Mouse (Mus musculus): ENCODE results near the gene Zcchc9. TPM values are rescaled to one million over a fixed set of nuclear protein-coding genes. Genes with fewer than 3 reads are reported as not detected.

Zcchc9 gene
- polyA plus RNA-seq, 1 experiment from 2014 or later: 26.3 TPM

DNA sequence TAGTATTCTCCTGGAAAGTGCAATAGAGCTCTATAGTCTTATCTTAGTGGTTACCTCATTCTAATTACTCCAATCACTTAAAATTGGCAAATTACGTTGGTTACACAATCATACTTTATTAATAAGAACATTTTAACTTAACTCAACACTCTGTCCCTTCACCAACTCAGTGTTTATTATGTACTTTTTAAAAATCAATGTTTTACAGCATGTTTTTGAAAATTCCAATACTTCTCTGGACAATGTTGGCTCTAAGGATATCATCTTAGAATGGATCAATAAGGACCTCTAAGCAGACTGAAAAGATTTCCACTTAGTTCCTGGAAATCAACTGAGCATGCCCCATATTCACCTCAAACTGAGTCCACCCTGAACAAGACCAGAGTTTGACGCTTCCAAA is 59.1 kb downstream of the Zcchc9 start:
- Histone ChIP-seq H3K4me3 (ENCODE audit: control insufficient read depth in 1 of 2, insufficient read depth in 1 of 2, low read depth in 1 of 2, low read length in 2 of 2) (no peak overlapping the region), H3K4me1 (ENCODE audit: control insufficient read depth in 2 of 2, insufficient read depth in 2 of 2, low read length in 2 of 2) (no peaks in the 10 kb centered on the region), H3K36me3 (ENCODE audit: control insufficient read depth, insufficient read depth, low read length) (no peaks in the 10 kb centered on the region), H3K9me3 (ENCODE audit: control insufficient read depth, low read length) (no peaks in the 10 kb centered on the region), H3K27me3 (ENCODE audit: control insufficient read depth, insufficient read depth, low read length) (no peaks in the 10 kb centered on the region), H3K27ac (replicated peaks in 1 of 2; ENCODE audit: control insufficient read depth in 1 of 2, insufficient read depth in 1 of 2, low read depth in 2 of 2, low read length in 2 of 2) (no peak overlapping the region), H3K4me2 (ENCODE audit: low read length) (no peak overlapping the region), H3K9ac (ENCODE audit: low read length) (no peak overlapping the region)
- ATAC-seq (ENCODE audit: insufficient number of reproducible peaks, insufficient read depth, low FRiP score, low read depth): no peak
- 88% methylated on average over 2 of the region's 2 CpGs for WGBS

Small RNA genes within 50 kb of the gene (microRNA-seq; reads per million reads assigned to microRNA genes)
- not detected for gene Gm27656

Other genes with a start within 250 kb of the Zcchc9 start
- gene Acot12, start 66.2 kb downstream of the Zcchc9 start, polyA plus RNA-seq (2014; fragmentation: Nextera tagmentation; extraction: Ambion mirVana): 0.30 TPM in 1 of 2 replicates, not detected in the other
- 30.1 and 32.2 TPM in 2 replicates for gene Ckmt2, start 69.2 kb upstream of the Zcchc9 start, polyA plus RNA-seq (2014; fragmentation: Nextera tagmentation; extraction: Ambion mirVana)

Measured in heart, embryonic 14.5 days (tissue).